Mouse (Mus musculus) lung, adult 2 months (tissue): ENCODE results near the gene Htr1f.

Experiments used
- CTCF ChIP-seq: fragments of 200-500 bp; IDR thresholded peaks from 2 replicates; pipeline ENCODE4 v1.5.1; 2011; ENCODE audit warnings: mild to moderate bottlenecking, low read length, control low read depth; ENCODE audit not compliant: insufficient read depth
- POLR2A ChIP-seq: fragments of 200-500 bp; IDR thresholded peaks from 2 replicates; pipeline ENCODE4 v1.6.1; 2011; ENCODE audit warnings: low read depth, mild to moderate bottlenecking, control low read depth, low read length, borderline replicate concordance; ENCODE audit errors: extremely low read depth

DNA sequence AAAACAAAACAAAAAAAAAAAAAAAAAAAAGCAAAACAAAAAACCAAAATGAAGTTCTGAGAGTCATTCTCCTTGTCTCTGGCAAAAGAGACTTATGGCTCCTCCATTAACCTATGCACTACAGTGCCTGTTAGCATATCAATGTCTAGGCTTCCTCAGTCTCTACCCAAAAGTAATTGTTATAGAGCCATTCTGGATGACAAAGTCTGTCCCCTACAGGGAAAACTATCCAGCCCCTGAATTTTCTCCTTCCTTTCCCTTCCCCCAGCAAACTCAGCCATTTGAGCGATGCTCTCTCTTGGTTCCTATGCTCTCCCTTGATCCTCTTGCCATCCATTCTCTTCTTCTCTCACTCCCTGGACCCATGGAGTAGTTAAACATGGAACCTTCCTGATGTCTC lies 229.8 kb downstream of the Htr1f start:
- no peak for TF ChIP-seq CTCF
- no peak for TF ChIP-seq POLR2A
